Mouse (Mus musculus): ENCODE results near the gene Trnau1ap. TPM values are rescaled to one million over a fixed set of nuclear protein-coding genes. Genes with fewer than 3 reads are reported as not detected.
A peak's percentile ranks its signal among the peaks of the same experiment; 100 is the strongest.
"Not testable (repeated sequence)": the region's sequence is repeated elsewhere in the genome, so short reads cannot be mapped to it uniquely, and the experiment has no call there.

Trnau1ap gene
- polyA plus RNA-seq, 1 experiment from 2014 or later = 62.6 TPM

- no peaks in the 10 kb centered on the region for H3K4me1 ChIP-seq (ENCODE audit: control insufficient read depth, insufficient read depth, low read length)
- no peak for ATAC-seq (ENCODE audit: insufficient read depth, low FRiP score)
- H3K9me3 ChIP-seq (replicated peaks; ENCODE audit: control insufficient read depth, low read length) = peaks cover 5% of the 10 kb centered on the region; the same call in 1 of the 2 replicates
- no peaks in the 10 kb centered on the region for H3K27me3 ChIP-seq (ENCODE audit: control insufficient read depth, insufficient read depth, low read length)
- H3K9ac ChIP-seq (ENCODE audit: low read length) = no peak overlapping the region
- WGBS = 37% methylated on average over 8 of the region's 8 CpGs
- no peak overlapping the region for H3K4me3 ChIP-seq (replicated peaks; ENCODE audit: low read length)
- H3K27ac ChIP-seq (ENCODE audit: low read length) = no peak overlapping the region
- no peak overlapping the region for H3K4me2 ChIP-seq (ENCODE audit: low read depth, low read length)
- H3K36me3 ChIP-seq (ENCODE audit: control insufficient read depth, insufficient read depth, low read length) = peaks cover 16% of the 10 kb centered on the region
Observed at GRCm38 (mm10) chr4:132295696-132296390, 33.5 kb downstream of the Trnau1ap start.

DNA sequence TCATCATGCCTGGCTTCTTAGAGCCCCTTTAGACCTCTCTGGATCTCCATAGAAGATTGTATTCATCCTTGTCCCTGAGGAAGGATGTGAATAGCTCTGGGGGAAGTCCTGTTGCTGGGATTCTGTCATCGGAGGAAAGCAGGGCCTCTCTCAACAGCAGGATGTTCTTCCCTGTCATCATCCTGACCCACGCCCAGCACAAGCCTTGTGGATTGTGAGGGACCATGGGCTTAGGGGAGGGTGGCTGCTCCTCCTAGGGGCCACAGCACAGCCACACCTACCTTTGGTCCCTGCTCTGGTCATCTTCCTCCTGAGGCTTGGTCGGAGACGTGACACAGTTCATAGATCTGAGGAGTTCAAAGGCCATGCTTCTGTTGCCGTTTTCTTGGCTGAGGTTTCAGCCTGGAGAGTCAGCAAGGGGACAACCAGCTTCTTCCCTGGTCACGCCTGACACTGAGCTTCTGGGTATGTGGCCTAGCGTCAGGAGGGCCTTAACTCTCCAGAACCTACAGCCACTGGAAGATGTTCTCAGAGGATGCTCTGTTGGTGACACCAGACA lies 35.6 kb downstream of the Trnau1ap start:
- ATAC-seq (ENCODE audit: insufficient read depth, low FRiP score) = no peak
- H3K4me3 ChIP-seq (replicated peaks; ENCODE audit: low read length) = no peak overlapping the region
- 70% methylated on average over 7 of the region's 7 CpGs for WGBS
- H3K27me3 ChIP-seq (ENCODE audit: control insufficient read depth, insufficient read depth, low read length) = no peaks in the 10 kb centered on the region
- H3K27ac ChIP-seq (ENCODE audit: low read length) = no peak overlapping the region
- peaks cover 5% of the 10 kb centered on the region; the same call in 1 of the 2 replicates for H3K9me3 ChIP-seq (replicated peaks; ENCODE audit: control insufficient read depth, low read length)
- no peak overlapping the region for H3K4me2 ChIP-seq (ENCODE audit: low read depth, low read length)
- no peaks in the 10 kb centered on the region for H3K4me1 ChIP-seq (ENCODE audit: control insufficient read depth, insufficient read depth, low read length)
- H3K36me3 ChIP-seq (ENCODE audit: control insufficient read depth, insufficient read depth, low read length) = peaks cover 16% of the 10 kb centered on the region
- no peak overlapping the region for H3K9ac ChIP-seq (ENCODE audit: low read length)

- no peaks in the 10 kb centered on the region for H3K4me1 ChIP-seq (ENCODE audit: control insufficient read depth, insufficient read depth, low read length)
- WGBS = 45% methylated on average over 4 of the region's 4 CpGs
- peaks cover 16% of the 10 kb centered on the region for H3K36me3 ChIP-seq (ENCODE audit: control insufficient read depth, insufficient read depth, low read length)
Observed at GRCm38 (mm10) chr4:132292988-132293387, 36.4 kb downstream of the Trnau1ap start.

DNA sequence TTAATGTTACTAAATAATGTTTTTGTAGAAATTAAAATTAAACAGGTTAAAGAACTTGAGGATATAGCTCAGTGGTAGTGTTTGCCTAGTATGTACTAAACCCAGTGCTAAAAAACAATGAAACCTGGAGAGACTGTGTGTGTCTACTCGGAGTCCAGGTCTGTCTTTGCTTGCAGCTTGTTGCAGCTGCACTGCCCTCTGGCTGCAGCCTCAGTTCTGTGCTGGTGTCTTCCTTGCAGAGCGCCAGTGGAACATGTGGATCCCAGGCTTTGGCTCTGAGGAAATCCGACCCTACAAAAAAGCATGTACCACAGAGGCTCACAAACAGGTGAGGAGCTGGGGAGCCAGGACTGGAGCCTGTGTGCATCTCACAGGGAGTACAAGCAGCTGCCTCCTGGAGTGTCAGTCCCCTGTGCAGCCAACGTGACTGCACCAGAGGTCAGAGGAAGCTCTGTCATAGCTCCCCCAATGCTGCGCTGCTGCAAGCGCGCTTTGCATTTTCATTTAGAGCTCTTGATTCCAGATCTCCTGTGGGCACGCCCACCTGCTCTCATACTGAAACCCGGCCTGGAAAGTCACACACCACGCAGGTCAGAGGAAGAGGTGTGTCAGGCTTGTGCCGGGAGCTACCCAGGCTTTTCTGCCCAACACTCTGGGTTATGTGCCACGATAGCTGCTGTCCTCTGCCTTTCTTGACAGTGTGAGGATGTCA lies 37.6 kb downstream of the Trnau1ap start:
- Histone ChIP-seq H3K9me3 (replicated peaks; ENCODE audit: control insufficient read depth, low read length) (peaks cover 5% of the 10 kb centered on the region; the same call in 1 of the 2 replicates), H3K4me2 (ENCODE audit: low read depth, low read length) (no peak overlapping the region), H3K9ac (ENCODE audit: low read length) (no peak overlapping the region), H3K4me3 (replicated peaks; ENCODE audit: low read length) (no peak overlapping the region), H3K36me3 (ENCODE audit: control insufficient read depth, insufficient read depth, low read length) (peaks cover 19% of the 10 kb centered on the region), H3K4me1 (ENCODE audit: control insufficient read depth, insufficient read depth, low read length) (no peaks in the 10 kb centered on the region), H3K27ac (ENCODE audit: low read length) (no peak overlapping the region), H3K27me3 (ENCODE audit: control insufficient read depth, insufficient read depth, low read length) (no peaks in the 10 kb centered on the region)
- WGBS = 84% methylated on average over 12 of the region's 12 CpGs
- no peak for ATAC-seq (ENCODE audit: insufficient read depth, low FRiP score)

More at GRCm38 (mm10) chr4:132292988-132293387, 36.4 kb downstream of the Trnau1ap start:
- H3K4me3 ChIP-seq (replicated peaks; ENCODE audit: low read length) = no peak overlapping the region
- no peak overlapping the region for H3K9ac ChIP-seq (ENCODE audit: low read length)
- H3K27me3 ChIP-seq (ENCODE audit: control insufficient read depth, insufficient read depth, low read length) = no peaks in the 10 kb centered on the region
- H3K9me3 ChIP-seq (replicated peaks; ENCODE audit: control insufficient read depth, low read length) = peaks cover 5% of the 10 kb centered on the region; the same call in 1 of the 2 replicates
- H3K4me2 ChIP-seq (ENCODE audit: low read depth, low read length) = no peak overlapping the region
- no peak for ATAC-seq (ENCODE audit: insufficient read depth, low FRiP score)
- H3K27ac ChIP-seq (ENCODE audit: low read length) = no peak overlapping the region

- no peaks in the 10 kb centered on the region for H3K27me3 ChIP-seq (ENCODE audit: control insufficient read depth, insufficient read depth, low read length)
- H3K4me2 ChIP-seq (ENCODE audit: low read depth, low read length) = no peak overlapping the region
- no peak for ATAC-seq (ENCODE audit: insufficient read depth, low FRiP score)
- H3K27ac ChIP-seq (ENCODE audit: low read length) = no peak overlapping the region
- 93% methylated on average over 4 of the region's 4 CpGs for WGBS
- H3K4me3 ChIP-seq (replicated peaks; ENCODE audit: low read length) = no peak overlapping the region
- no peak overlapping the region for H3K9ac ChIP-seq (ENCODE audit: low read length)
- H3K36me3 ChIP-seq (ENCODE audit: control insufficient read depth, insufficient read depth, low read length) = peaks cover 20% of the 10 kb centered on the region
- peaks cover 5% of the 10 kb centered on the region; the same call in 1 of the 2 replicates for H3K9me3 ChIP-seq (replicated peaks; ENCODE audit: control insufficient read depth, low read length)
- H3K4me1 ChIP-seq (ENCODE audit: control insufficient read depth, insufficient read depth, low read length) = no peaks in the 10 kb centered on the region
Observed at GRCm38 (mm10) chr4:132291056-132291455, 38.3 kb downstream of the Trnau1ap start.

- WGBS = 85% methylated on average over 3 of the region's 5 CpGs
- not testable (repeated sequence) for H3K4me2 ChIP-seq (ENCODE audit: low read depth, low read length); H3K27me3 ChIP-seq (ENCODE audit: control insufficient read depth, insufficient read depth, low read length); H3K4me3 ChIP-seq (replicated peaks; ENCODE audit: low read length); H3K27ac ChIP-seq (ENCODE audit: low read length); H3K9me3 ChIP-seq (replicated peaks; ENCODE audit: control insufficient read depth, low read length); H3K4me1 ChIP-seq (ENCODE audit: control insufficient read depth, insufficient read depth, low read length); ATAC-seq (ENCODE audit: insufficient read depth, low FRiP score); H3K9ac ChIP-seq (ENCODE audit: low read length)
- H3K36me3 ChIP-seq (ENCODE audit: control insufficient read depth, insufficient read depth, low read length) = peaks cover 20% of the 10 kb centered on the region
Observed at GRCm38 (mm10) chr4:132288840-132289239, 40.5 kb downstream of the Trnau1ap start.

DNA sequence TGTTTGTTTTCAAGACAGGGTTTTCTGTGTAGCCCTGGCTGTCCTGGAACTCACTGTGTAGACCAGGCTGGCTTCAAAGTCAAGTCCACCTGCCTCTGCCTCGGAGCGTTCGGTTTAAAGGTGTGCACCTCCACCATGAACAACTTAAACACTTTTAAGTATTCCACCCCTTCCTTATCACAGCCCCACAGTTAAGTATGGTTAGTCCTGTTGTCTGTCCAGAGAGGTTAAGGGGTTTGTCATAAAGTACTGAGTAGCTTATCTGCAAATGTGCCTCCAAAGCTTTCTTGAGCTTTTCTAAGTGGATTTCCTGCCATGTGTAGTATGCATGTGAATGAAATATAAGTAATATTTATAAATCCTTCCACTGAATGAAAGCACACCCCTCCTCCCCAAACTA lies 53.4 kb downstream of the Trnau1ap start:
- H3K9ac ChIP-seq (ENCODE audit: low read length) = no peak overlapping the region
- H3K9me3 ChIP-seq (replicated peaks; ENCODE audit: control insufficient read depth, low read length) = no peaks in the 10 kb centered on the region
- no peaks in the 10 kb centered on the region for H3K36me3 ChIP-seq (ENCODE audit: control insufficient read depth, insufficient read depth, low read length)
- no peak overlapping the region for H3K27ac ChIP-seq (ENCODE audit: low read length)
- no peak for ATAC-seq (ENCODE audit: insufficient read depth, low FRiP score)
- H3K27me3 ChIP-seq (ENCODE audit: control insufficient read depth, insufficient read depth, low read length) = no peaks in the 10 kb centered on the region
- H3K4me2 ChIP-seq (ENCODE audit: low read depth, low read length) = no peak overlapping the region
- H3K4me3 ChIP-seq (replicated peaks; ENCODE audit: low read length) = no peak overlapping the region
- peaks cover 10% of the 10 kb centered on the region for H3K4me1 ChIP-seq (ENCODE audit: control insufficient read depth, insufficient read depth, low read length)
- 80% methylated on average over 3 of the region's 3 CpGs for WGBS

GRCm38 (mm10) chr4:132274156-132274862 lies 55.0 kb downstream of the Trnau1ap start, which contains the start of gene Taf12:
TSS of gene Taf12 (plus strand) at chr4:132274375.
- peaks cover 10% of the 10 kb centered on the region for H3K4me1 ChIP-seq (ENCODE audit: control insufficient read depth, insufficient read depth, low read length)
- no peaks in the 10 kb centered on the region for H3K27me3 ChIP-seq (ENCODE audit: control insufficient read depth, insufficient read depth, low read length)
- under 1% methylated on average over 48 of the region's 48 CpGs for WGBS
- H3K4me3 ChIP-seq (replicated peaks; ENCODE audit: low read length) = peak within 1 kb of the TSS; percentile 75
- ATAC-seq (ENCODE audit: insufficient read depth, low FRiP score) = peak; percentile 94
- peak within 1 kb of the TSS; percentile 93 for H3K9ac ChIP-seq (ENCODE audit: low read length)
- H3K9me3 ChIP-seq (replicated peaks; ENCODE audit: control insufficient read depth, low read length) = no peaks in the 10 kb centered on the region
- H3K4me2 ChIP-seq (ENCODE audit: low read depth, low read length) = peak within 1 kb of the TSS; percentile 85
- H3K36me3 ChIP-seq (ENCODE audit: control insufficient read depth, insufficient read depth, low read length) = no peaks in the 10 kb centered on the region
- peak within 1 kb of the TSS; percentile 93 for H3K27ac ChIP-seq (ENCODE audit: low read length)

All from stomach, embryonic 16.5 days (tissue).